Mouse (Mus musculus) layer of hippocampus, adult 8-10 months (tissue): ENCODE results near the gene Rad23a. TPM values are rescaled to one million over a fixed set of nuclear protein-coding genes. Genes with fewer than 3 reads are reported as not detected.

Source experiments
- DNase-seq, 2 experiments: peaks; one replicate each; pipeline ENCODE4 v3.0.0; 2022; ENCODE audit warnings: low spot score in 2 of 2
- total RNA-seq, 4 experiments: library from RNA; stranded (reverse); gene quantifications; 2 replicates each; pipeline ENCODE4 v1.2.4; 2022

Gene Rad23a
- 10 to 100 TPM; 66.4 to 76.2 (median 70.5) TPM for total RNA-seq

DNA sequence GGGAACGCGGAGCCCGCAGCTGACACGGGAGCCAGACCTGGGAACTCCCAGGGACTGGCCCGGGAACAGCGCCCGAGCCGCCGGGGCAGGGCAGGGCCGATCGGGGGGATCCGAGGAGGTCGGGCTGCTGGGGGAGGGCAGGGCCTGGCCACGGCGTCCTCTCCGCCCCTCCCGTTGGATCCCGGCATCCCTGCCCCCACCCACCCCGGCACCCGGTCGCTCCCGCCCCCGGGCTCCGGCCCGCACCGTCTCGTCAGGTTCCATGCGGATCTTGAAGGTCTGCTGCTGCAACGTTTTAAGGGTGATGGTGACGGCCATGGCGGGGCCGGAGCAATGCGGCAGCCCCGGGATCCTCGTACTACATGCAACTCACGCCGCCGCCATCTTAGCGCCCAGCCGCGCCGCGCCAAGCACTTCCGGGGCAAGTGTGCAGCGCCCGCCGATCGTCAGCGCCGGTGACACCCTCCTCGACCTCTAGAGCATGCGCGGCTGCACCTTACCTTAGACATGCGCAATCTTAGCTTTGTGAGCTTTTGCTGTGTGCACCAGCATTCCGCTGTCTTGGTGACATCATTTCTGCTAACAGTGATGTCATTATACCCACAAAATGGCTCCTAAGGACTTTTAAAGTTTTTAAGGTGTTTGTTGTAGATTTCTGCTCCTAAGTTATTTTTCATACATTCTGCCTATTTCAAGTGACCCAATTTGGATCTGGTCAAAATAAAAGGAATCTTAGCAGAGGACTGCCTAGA is at the start of gene Rad23a:
Gene Rad23a, minus strand, starts transcription at position 418 of the 752 bp plus-strand sequence.
- peak; percentile 90 to 91 for DNase-seq

DNA sequence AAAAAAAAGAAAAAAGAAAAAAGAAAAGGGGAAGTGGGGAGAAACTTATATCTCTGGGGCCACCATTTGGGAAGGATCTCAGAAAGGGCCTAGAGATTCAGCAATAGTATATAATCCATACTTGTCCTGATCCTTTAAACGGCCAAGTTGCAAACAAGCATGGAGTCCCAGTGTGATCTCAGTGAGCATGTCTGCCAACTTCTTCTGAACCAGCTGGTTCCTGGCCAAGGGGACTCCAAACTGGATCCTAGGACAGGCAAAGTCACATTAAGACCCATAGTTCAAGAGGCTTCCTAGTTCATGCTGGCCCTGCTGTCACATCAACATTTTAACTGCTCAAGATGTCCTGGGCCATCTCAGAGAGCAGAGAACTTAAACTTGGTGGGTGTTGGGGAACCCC is 48.7 kb upstream of the Rad23a start:
- no peak for DNase-seq

DNA sequence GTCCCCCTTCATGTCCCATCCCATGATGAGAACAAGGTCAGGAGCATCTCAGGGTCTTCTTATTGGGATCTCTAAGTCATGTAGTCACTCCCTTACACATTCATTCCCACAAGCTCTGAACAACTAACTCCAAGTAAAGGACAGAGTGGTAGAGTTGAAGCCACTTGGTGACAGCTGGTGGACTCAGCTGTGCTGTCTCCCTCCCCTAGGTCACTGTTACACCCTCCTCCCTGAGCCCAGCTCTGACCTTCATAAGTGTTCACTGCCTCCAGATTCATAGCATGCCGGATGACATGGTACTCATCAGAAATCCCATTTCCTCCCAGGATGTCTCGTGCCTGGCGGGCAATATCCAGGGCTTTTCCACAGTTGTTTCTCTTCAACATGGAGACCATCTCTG is 47.8 kb upstream of the Rad23a start:
- no peak for DNase-seq

DNA sequence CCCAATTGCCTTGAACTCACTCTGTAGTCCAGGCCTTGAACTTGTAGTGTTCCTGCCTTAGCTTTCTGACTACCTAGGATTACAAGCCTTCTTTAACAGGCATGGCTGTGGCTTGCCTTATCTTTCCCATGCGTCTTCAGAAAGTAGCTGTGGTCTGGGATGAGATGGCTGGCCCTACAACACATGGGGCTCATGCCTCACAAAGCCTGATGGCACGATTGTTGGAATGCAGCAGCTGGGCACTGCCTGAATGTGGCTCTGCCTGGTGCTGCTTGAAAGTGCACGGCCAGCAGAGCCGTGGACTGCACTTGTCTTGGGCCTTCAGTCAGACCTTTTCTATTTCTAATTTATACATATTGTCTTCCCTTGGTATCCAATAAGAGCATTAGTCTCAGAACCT is 44.3 kb upstream of the Rad23a start:
- no peak for DNase-seq

DNA sequence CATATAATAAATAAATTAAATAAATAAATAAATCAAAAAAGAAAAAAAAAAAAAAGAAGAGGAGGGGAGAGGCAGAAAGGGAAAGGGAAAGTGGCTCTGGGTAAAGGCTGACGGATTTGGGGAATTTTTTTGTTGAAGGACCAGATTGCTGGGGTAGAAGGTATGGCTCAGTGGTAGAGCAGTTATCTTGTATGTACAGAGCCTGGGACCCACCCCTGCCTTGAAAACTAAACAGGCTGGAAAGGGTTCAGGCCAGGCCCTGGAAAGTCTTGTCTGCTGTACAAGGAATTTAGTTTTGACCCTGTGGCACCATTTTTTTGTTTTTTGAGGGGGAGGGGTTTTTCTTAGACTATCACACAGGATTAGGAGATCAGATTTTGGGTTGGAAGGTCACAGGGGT is 38.5 kb upstream of the Rad23a start:
- no peak for DNase-seq

DNA sequence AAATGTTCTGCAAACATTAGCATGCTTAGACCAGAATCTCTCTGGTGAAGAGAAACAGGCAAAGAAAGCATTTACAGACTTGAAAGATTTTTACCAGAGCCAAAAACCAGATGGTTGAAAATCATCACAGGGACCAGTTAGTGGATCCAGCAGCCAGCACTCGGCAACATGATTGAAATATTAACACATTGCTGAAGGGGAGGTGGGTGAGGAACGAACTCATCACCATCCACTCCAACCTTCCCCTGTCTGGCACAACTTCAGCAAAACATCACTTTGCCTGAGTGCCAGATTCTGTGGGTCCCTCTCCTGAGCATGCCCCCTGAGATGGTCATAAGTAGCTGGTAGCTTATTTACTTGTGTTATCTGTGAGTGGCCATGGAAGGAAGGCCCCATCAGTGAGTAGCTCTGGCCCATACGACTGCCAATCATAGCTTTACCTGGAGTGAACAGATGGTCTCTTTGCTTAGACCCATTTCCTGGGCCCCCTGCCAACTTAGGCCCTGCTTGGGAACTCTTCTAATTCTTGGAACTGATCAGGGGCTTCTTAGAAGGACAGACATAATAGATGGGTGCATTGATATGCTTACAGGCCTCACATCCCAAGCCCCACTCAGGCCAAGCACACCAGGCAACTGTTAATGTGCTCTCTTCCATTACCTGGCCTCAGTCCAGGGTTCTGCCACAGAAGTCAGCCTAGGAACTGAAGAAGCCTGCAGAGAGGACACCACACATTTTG is 37.0 kb upstream of the Rad23a start:
- no peak for DNase-seq

DNA sequence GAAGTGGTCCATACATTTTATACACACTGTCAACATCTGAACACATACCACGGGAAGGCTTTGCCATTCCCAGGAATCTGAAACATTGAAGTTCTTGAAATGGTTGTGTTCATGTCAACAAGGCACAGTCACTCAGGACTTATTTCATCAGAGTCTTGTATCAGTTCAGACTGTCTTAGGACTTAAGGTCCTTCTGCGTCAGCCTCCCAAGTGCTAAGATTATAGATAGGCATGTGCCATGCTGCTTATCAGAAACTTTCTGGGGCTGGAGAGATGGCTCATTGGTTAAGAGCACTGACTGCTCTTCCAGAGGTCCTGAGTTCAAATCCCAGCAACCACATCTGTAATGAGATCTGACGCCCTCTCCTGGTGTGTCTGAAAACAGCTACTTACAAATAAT is 33.9 kb upstream of the Rad23a start:
- no peak for DNase-seq

DNA sequence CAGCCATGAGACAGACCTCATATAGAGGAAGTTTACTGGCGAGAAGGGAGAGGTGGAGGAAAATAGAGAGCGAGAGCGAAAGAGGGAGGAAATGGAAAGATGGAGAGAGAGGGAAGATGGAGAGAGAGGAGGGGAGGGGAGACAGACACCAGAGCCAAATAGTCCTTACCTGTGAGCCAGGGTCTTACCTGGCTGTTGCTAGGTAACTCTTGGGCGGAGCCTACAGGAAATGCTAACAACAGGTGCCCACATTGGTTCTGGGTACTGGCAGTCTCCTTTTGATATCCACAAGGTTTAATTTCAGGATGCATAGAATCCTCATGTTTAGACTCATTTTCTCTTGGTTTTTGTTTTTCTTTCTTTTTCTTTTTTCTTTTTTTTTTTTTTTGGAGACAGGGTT is 32.6 kb upstream of the Rad23a start:
- DNase-seq, result no peak

DNA sequence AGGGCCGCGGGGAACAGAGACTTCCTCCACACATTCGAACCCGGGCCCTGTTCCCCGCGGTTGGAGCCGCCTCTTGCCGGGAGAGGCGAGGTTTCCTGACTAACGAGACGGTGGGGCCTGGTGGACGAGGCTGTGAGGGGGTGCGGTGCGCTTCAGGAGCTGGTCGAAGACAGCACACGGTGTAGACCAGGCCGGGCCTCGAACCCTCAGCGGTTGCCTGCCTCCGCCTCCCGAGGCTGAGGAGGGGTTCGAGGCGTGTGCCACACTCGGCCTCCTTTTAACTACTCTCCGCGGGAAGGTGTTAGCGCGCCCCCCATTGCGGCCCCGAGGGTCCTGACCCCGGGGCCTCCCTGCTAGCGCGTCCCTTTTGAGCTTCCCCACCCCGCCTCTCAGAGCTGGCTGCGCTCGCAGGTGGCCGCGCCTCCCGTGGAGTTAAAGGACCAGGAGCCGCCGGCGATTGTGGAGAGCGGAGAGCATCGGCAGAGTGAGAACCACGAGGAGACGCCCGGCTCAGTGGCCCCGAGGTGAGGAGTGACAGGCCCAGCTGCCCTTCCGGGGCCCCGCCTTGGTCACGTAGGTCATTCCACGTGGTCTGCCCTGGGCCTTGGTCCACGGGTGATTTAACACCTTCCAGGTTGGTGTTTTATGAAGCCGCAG is 32.0 kb upstream of the Rad23a start:
- DNase-seq, result no peak

DNA sequence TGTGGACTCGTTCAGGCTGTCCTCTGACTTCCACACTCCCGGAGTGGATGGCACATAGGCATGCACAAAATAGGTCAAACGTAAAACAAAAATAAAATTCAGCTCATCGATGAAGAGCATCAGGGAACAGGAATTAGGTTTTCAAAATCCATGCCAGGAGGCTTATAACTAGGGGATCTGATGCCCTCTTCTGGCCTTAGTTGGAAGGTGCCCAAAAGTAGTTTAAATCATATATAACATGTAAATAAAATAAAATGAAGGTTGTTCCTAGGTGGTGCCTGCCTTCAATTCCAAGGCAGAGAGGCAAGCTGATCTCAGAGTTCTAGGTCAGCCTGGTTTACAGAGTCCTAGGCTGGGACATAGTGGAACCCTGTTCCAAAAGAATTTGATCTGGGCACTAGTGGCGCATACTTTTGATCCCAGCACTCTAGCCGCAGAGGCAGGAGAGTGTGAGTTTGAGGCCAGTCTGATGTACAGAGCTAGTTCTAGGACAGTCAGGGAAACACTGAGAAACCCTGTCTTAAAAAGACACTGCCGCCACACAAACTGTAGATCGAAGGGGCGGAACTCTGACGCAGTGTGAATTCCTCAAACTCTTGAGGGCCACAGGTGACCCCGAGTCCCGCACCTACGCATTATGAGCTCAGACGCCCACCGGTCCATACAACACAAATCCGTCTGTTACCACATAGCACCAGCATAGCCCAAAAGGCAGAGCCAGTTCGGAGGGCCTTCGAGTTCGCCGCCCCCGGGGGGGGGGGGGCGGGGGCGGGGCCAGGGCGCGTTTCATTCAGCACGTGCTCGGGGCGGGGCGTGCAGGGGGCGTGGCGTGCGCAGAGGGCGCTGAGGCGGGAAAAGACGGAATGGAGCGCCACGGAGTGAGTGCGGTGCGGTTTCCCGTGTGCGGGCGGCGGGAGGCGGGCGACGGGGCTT is 31.2 kb upstream of the Rad23a start, which contains the start of gene Syce2:
Gene Syce2, plus strand, starts transcription at position 736 of the 933 bp plus-strand sequence.
- no peak for DNase-seq

DNA sequence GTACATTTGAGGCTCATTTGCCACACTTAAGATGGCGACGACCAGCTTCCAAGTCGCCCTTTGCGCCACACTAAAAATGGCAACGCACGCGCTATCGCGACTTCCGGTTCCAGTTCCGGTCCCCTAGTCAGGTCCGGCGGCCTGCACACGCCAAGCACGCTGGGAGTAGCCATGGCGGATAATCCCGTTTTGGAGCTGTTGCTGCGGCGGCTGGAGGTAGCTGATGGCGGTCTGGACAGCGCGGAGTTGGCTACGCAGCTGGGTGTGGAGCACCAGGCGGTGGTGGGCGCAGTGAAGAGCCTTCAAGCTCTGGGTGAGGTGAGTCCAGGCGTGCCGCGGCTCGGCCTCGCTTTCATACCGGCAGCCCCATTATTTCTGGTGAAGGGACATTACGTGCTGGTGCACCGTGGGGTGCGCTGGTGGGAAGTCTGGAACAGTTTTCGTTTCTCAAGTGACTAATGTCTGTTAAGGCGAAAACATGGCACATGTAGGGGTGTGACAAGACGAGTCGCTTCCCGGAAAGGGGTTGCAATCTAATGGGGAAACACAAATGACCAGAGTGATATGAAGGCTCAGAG is 16.5 kb upstream of the Rad23a start, which contains the start of gene Farsa:
Gene Farsa, plus strand, starts transcription at position 126 of the 578 bp plus-strand sequence.
- DNase-seq, result peak; percentile 91 to 94

DNA sequence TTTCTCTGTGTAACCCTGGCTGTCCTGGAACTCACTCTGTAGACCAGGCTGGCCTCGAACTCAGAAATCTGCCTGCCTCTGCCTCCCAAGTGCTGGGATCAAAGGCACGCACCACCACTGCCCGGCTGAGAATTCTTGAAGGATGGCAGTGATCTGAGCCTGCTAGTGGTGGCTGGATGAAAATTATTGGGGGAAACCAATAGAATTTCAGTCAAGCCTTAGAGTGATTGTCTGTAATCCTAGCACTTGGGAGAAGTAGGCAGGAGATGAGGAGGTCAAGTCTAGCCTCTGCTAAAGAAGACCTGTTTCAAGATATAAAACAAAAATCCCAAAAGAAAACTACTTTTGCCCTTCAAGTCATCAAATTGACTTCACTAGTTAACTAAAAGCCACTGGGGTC is 16.0 kb upstream of the Rad23a start:
- no peak for DNase-seq

DNA sequence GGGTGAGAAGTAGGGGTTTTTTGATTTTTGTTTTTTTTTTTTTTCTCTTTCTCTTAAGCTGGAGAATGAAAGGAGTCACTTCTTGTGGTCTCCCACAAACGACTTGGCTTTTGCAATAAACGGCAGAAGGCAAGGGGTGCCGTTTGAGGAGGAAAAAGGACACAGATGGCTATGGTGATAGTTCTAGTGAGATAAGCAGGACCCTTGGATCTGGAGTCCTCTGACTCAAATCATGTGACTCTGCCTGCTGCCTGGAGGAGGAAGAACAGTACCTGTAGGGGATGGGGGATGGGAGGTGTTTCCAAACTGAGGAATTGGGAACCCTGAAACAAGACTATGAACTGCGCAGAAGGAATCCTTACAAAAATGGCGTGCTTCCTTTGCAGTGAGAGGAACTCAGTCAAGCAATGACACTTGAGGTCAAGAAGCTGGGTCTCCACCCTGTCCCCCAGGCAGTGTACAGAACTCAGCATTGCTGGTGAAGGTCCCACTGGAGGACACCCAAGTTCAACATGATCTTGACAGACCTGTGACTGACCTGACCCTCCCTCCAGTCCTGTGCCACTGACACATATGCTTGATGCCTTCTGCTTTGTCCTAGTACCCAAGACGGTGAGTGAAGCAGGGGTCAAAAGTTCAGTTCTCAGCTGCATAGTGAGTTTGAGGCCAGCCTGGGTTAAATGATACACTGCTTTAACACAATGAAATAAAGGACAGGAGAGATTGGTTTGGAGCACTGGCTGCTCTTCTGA is 7.4 kb upstream of the Rad23a start:
- DNase-seq, result no peak

DNA sequence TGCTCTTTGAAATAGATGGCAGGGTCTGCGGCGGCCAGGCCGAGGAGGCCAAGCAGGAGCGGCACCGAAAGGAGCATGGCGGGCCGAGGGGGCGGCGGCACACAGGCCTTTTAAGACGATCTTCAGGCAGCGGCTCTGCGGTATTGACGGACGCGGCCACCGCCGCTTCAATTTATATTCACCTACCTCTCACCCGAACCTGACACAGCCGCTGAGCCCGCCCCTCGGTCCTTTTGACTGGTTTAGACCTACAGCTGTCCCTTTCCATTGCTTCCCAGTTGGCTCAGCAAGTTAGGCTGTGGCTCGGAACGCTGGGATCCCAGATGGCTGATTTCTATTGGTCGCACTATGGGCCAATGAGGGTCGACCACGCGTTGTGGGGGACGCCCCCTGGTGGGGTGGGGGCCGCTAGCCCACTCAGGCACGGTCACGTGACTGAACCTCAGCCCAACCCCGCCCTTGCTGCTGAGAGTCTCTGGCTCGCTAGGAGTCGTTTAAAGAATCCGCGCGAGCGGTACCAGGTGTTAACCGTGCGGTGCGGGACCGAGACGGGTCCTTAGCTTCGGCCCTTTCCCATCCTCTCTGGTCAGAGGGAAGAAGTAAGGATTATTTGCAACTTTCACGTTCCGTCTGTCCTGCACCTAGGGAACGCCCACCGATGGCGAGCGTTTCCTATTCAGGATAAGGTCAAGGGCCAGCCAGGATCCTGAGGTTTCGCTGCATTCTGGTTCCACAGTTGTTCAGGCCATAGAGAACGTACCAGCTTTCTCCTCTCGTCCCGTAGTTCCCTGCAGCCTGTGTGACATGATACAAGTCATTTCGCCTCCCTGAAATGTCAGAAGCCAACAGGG is 6.5 kb upstream of the Rad23a start, which contains the start of gene Calr:
Gene Calr, minus strand, starts transcription at position 213 of the 851 bp plus-strand sequence.
- peak; percentile 100 for DNase-seq

DNA sequence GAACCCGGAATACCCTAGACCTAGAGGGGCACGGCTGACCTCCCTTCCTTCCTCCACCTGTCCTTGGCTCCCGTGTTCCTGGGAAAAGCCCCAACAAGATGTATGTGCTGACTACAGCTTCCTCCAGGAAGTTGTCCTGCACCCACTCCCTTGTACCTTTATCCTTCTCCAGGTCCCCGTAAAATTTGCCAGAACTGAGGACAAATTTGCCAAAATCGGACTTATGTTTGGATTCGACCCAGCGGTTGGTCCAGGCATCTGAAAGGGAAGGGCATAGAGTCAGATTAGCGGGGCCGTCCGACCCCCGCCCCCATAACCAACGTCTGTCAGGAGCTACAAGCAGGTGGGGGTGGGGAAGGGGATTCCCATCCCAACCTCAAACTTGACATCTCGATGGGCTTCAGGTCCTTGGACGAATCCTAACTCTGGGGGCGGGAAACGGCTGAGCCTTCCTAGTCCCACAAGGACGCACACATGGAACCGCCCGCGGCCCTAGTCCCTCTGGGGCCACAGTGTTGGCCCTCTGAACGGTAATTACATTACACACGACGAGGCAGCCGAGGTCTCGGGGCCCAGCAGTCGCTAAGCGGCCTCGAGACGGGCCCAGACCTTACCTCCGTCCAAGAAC is 5.7 kb upstream of the Rad23a start:
- no peak for DNase-seq

DNA sequence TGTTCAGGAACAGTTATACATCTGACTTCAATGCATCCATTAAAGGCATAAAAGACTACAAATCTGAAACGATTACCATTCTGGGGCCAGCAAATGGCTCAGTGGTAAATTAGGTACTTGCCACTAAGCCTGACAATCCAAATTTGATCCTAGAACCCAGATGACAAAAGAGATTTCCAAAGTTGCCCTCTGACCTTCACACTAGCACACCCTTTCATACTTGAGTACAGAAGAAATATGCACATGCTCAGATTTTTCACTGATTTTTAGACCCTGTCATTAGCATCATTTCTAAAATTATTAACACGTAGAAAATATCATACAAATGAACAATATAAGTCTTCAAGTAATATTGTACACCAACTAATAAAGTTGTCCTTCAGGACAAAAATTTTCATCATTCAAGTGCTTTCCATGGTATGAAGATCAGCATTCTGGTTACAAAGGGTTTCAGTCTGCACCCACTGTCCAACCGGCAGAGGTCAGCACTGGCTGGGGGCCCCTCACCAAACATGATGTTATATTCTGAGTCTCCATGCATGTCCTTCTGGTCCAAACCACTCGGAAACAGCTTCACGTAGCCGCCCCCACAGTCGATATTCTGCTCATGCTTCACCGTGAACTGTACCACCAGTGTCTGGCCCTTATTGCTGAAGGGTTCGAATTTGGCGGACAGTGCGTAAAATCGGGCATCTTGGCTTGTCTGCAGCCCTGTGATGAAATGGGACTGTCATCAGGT is 5.1 kb upstream of the Rad23a start:
- no peak for DNase-seq

DNA sequence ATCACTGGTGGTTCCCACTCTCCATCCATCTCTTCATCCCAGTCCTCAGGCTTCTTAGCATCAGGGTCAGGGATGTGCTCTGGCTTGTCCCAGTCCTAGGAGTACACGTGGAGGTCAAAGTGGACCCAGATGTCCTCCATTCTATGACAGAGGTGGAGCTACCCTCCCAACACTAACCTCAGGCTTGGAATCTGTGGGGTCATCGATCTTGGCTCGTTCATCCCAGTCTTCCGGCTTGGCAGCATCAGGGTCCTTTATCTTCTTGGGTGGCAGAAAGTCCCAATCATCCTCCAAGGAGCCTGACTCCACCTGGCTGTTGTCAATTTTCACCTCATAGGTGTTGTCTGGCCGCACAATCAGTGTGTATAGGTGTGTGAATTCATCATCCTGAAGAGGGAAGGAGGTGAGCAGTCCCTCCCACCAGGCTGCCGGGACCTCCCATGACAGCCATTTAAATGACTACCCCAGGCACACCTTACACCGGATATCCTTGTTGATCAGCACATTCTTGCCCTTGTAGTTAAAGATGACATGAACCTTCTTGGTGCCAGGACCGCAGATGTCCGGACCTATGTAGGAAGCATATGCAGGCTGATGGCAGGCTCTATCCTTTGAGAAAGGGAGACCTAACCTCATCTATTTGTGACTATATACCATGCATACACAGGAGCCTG is 4.1 kb upstream of the Rad23a start:
- no peak for DNase-seq
